Mouse (Mus musculus) mesoderm, embryonic 11.5 days (tissue): ENCODE measurements around the gene Gm45233.
"Not testable (repeated sequence)": the region's sequence is repeated elsewhere in the genome, so short reads cannot be mapped to it uniquely, and the experiment has no call there.

Experiments
- DNase-seq: peaks from one replicate; pipeline ENCODE4 v3.0.0-alpha.2; 2012; ENCODE audit warnings: low read depth, low spot score

Gm45233 gene

DNA sequence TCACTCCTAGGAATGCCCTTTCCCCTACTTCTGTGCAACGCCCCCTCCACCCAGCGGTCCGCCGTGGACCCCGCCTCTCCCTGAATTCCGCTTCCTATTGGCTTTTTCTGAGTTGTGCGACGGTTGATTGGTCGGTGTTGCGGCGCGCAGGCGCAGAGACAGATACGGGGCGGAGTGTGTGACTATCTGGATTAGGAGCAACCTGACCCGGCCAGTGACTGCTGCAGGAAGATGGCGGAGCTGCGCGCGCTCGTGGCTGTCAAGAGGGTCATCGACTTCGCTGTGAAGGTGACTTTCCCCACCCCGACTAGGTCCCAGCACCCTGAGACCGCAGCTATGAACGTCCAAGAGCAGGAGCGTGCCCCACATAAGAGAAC lies at the start of gene Gm45233, which contains the start of gene Etfb:
Gene Gm45233 (plus strand): TSS at position 212 of the 377 bp plus-strand sequence.
Gene Etfb (plus strand): TSS at position 167 of the 377 bp plus-strand sequence.
- DNase-seq, result peak; percentile 97

- no peak for DNase-seq
Measured at GRCm38 (mm10) chr7:43399501-43399900, 44.4 kb upstream of the Gm45233 start.

DNA sequence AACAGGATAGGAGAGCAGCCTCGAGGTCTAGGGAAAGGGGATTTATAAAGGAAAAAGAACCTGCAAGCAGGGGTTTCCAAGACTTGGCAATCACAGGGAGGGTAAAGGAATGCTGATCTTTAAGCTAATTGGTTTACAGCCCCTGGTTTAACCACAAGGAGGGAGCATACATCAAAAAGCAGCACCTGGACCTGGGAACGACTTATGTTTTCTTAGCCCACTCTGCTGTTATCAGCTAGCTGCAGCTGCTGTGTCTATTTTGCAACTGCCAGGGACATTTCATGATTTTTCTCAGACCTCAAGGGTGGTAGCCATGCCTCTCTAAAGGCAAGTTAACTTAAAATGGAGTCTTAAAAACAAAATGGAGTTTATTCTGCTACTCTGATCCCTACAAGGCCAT lies 41.2 kb upstream of the Gm45233 start:
- DNase-seq, result no peak

GRCm38 (mm10) chr7:43407573-43407972 lies 36.4 kb upstream of the Gm45233 start:
- no peak for DNase-seq

GRCm38 (mm10) chr7:43408131-43408553 lies 35.8 kb upstream of the Gm45233 start, which contains the start of gene Siglecg:
Siglecg (plus strand) TSS chr7:43408204.
- no peak for DNase-seq

DNA sequence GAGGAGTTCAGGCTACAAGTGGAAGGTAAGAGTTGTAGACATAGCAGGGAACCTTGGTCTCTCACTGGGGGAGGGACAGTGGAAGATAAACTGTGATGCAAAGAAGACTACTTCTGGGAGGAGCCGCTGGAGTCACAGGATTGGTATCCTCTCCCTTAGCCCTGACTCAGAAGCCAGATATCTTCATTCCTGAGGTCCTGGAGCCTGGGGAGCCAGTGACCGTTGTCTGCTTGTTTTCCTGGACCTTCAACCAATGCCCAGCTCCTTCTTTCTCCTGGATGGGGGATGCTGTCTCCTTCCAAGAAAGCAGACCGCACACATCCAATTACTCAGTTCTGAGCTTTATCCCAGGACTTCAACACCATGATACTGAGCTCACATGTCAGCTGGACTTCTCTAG lies 34.8 kb upstream of the Gm45233 start:
- DNase-seq, result no peak

- not testable (repeated sequence) for DNase-seq
Measured at GRCm38 (mm10) chr7:43411724-43412123, 32.2 kb upstream of the Gm45233 start.

DNA sequence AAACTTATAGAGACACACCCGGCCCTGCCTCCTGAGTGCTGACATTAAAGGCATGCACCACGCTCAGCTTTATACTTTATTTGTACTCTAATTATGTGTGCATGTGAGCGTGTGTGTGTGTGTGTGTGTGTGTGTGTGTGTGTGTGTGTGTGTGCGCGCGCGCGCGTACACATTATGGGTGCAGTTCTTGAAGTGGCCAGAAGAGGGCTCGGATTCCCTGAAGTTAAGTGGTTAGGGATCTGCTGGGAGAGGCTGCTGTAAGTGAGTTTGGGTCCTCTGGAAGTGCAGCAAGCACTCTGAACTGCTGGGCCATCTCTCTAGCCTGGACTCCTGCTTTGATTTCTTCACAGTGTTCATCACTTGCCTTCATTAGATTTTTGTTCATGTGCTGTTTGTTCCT lies 26.6 kb upstream of the Gm45233 start:
- DNase-seq, result no peak

DNA sequence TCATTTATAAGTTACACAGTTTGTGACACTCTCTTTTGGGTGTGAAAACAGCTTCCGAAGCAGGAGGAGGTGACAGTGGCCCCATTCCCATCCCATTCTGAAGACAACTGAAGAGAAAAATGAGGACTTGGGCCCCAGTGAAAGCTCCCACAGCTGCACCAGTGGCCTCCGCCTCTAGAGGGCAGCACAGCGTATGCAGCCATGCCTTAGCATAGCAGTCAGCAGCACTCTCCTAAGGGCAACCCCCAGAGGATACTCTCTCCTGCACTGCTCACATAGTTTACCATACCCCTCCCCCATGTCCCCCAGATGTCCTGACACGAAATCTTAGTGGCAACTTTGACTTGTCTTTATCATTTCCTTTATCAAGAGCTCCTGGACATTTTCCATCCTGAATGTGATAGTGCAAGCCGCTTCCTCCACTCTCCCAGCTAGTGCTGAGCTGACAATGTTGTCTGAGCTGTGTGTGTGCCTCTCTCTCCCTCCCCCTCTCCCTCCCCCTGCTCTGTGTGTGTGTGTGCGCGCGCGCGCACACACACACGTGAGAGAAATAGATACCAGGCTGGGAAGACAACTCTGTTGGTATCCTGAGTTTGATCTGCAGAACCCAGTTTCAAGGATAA lies 20.8 kb upstream of the Gm45233 start:
- peak; percentile 83 for DNase-seq

DNA sequence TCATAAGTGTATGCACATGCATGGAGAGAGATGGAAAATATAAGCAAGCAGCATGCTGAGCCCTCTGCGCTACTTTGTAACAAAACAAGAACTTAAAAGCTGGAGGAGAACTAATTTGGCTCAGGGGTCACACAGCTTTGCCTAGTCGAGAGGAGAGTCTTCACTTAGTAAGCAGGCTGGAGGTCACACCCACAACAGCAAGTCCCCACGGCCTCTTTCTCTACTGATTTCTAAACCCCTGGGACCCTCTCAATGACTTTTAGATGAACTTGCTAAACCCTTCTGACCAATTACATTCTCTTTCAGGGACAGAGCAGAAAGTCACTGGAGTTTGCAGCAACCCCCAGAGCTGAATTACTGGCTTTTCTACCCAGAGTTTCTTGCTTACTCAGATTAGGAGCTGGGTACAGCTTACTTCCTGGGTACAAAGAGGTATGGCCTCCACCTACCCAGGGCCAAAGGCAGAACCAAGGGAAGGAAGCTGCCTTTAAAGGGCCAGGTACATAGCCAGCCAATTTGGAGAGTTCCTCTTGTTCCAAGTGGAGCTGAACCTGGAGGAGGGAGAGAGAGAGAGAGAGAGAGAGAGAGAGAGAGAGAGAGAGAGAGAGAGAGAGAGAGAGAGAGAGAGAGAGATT lies 19.8 kb upstream of the Gm45233 start:
- no peak for DNase-seq

GRCm38 (mm10) chr7:43427406-43427805 lies 16.5 kb upstream of the Gm45233 start, which contains the start of gene Lim2:
Lim2 (plus strand) TSS chr7:43427670.
- no peak for DNase-seq

GRCm38 (mm10) chr7:43429500-43429899 lies 14.4 kb upstream of the Gm45233 start:
- DNase-seq, result no peak

DNA sequence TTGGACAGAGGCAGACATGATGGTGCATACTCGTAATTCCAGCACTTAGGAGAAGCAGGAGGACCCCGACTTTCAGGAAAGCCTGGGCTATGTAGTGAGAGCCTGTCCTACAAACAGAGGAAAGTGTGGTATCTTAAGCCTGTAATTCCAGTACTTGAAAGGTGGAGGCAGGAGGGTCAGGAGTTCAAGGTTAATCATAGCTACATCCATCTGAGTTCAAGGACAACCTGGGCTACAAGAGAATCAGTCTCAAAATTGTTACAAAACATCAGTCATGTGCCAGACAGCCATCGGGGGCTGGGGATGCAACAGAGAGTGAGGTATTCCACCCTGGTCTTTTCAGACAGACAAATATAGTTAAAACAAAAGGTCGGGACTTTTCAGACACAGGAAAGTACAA lies 11.0 kb upstream of the Gm45233 start:
- DNase-seq, result no peak

DNA sequence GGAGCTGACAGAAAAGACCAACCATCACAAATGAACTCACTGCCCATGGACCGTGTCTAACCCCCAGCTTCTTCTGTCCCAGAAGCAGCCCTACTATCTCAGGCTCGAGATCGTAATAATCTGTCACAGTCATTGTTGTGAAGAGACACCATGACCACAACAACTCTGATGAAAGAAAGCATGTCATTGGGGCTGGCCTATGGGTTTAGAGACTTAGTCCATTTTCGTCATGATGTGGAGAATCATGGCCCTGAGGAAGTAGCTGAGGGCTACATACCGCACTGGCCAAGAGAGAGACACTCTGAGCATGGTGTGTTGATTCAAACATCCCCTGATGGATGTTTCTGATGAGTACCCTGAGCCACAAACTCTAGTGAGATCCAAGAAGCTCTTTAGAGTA lies 9.3 kb upstream of the Gm45233 start:
- no peak for DNase-seq

DNA sequence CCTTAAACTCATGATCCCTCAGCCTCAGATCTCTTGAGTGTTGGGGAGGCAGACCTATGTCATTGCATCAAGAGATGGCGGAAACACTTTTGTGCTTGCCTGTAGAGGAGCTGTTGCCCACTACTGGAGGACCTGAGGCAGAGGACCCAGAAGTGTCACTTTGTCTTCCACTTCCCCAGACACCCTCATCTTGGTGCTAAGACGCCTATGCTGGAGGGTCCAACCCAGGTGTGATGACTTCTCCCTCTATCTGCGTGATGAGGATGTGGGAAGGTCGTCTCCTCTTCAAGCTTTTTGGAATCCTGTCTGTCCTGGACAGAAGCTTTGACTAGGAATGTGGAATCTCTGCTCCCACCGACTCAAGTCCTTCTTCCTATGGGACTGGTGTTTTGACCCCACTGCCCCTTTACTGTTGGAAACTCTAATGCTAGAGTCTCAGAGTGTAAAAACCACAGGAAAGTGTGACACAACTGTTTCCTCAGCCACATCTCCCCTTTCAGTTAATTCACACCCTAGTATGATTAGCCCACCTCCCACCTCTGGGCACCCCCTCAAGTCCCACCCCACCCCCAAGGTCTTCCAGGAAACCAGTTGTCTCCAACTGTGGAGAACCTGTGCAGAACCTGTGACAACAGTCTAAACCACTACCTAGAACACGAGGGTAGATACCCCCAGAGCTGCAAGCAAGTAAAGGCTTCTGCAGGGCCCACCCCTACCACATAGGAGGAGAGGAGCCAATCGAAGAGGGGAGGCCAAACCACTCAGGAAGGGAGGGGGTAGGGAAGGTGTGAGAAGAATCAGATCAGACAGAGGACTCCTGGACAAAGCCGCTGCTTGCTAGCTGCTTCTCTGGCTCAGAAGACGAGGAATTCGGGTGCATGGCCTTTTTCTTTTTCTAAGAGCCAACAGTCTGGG lies 7.3 kb upstream of the Gm45233 start, which contains the start of gene Nkg7:
Gene Nkg7 (plus strand): TSS at position 733 of the 915 bp plus-strand sequence.
- DNase-seq, result no peak

DNA sequence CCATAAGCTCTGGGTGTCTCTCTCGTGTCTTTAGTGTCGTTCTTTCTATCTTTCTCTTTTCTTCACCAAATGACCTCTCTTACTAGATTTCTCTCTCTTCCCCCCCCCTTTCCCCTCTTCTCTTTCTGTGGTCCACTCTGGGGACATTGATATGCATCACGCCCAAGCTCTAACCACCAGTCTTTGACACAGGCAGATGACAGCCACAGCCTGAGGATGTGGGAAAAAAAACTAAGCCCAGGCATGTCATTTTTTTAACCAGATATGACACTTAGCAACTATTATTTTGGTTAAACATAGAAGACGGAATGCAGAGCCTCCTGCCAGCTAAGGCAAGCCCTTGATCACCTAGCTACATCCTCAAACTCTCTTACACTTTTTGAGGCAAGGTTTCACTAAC lies 5.3 kb upstream of the Gm45233 start:
- DNase-seq, result no peak

GRCm38 (mm10) chr7:43440482-43440881 lies 3.4 kb upstream of the Gm45233 start, which contains the start of gene Cldnd2:
Cldnd2 (plus strand) TSS chr7:43440782.
- DNase-seq, result no peak

DNA sequence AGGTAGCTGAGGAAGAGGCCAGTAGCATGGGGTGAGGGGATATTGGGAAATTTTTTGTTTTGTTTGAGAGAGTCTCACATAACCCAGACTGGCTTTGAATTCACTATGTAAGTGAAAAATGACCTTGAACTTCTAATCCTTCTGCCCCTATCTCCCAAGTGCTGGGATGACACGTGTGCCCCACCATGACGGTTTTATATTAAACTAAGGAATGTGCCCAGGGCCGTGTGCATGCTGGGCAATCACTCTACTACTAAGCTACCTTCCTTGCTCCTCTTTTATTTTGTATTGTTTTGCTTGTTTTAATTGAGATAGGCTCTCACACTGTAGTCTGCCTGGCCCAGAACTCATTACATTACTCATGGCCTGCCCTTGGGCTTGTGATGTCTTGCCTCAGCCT lies 2.9 kb upstream of the Gm45233 start:
- DNase-seq, result no peak

- DNase-seq, result no peak
Measured at GRCm38 (mm10) chr7:43442684-43443083, 1.2 kb upstream of the Gm45233 start.

- peak; percentile 78 for DNase-seq
Measured at GRCm38 (mm10) chr7:43443126-43443916, 607 bp upstream of the Gm45233 start.

DNA sequence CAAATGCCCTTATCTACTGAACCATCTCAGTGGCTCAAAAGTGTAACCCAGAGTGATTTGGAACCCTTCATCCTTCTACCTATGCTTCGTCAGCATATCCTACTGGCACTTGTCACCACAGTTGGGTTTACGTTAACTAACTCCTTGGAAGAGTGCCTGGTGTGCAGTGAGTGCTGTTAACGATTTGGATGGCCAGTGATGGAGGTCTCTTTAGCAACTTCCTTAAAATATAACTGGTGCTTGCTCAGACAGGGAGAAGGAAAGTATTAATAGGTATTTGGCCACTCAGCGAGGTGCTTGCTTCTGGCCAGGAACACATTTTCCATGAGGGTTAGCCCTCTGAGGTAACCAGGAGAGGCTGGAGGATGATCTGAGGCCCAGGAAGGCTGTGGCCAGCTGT lies 3.9 kb downstream of the Gm45233 start:
- DNase-seq, result no peak
